ENCODE assay signal across 1 mouse cellular context in the genomic region with DNA sequence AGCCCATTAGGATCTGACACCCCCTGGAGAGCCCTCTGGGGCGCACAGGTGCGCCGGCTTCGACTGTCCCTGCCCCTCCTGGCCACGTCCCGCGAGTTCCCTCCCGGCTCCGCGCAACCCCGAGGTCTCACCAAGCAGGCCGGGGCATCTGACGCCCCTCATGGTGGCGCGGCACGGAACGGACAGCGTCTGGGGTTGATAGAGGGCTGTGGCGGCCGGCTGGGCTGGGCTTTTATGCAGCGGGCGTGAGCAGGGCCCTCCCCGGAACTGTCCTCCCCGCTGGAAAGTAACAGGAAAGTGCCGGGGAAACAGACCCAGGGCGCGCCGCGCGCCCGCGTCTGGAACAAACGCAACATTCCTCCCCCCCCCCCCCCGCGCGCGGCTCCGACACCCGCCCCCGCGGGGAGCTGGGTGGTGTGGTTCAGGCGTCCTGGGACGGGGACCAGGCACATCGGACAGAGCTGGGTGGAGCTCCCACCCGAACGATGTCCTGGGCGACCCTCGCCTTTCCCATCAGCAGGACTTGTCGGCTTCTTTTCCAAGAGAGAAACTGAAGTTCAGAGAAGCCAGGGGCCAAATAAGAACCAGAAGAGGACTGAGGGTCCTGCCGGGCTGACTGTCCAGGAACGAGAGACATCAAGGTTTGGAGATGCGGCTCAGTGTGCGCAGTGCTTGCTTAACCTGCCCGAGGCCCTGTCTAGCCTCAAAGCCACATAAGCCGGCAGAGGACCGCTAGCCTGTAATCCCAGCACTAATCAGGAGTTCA.
TF ChIP-seq lines count a peak whose summit lies in the region.

A gene (minus strand): TSS at position 351 of the 766 bp plus-strand sequence.

TF ChIP-seq in CH12.LX, 34 proteins besides CTCF, POLR2A, EP300 and RAD21:
- TF ChIP-seq SIN3A (IDR thresholded peaks at IDR 0.05; ENCODE audit: low read length) (peak; percentile 23; the same call in 1 of the 2 replicates), NELFE (IDR thresholded peaks at IDR 0.05; ENCODE audit: low read depth, low read length) (0 out of 2 replicates have a peak, but pooled peaks have one; percentile 27), E2F4 (IDR thresholded peaks at IDR 0.05; ENCODE audit: insufficient replicate concordance, low read depth, low read length) (no peak), PAX5 (IDR thresholded peaks at IDR 0.05; ENCODE audit: low read length) (no peak), IRF4 (IDR thresholded peaks at IDR 0.05; ENCODE audit: low read depth, low read length) (no peak), MAZ (IDR thresholded peaks at IDR 0.05; ENCODE audit: low read depth, low read length) (no peak), ELF1 (IDR thresholded peaks at IDR 0.05; ENCODE audit: low read depth, low read length) (peak; percentile 6; the same call in 1 of the 2 replicates), JUN (IDR thresholded peaks at IDR 0.05; ENCODE audit: insufficient read depth, low read depth, low read length) (no peak), POLR2AphosphoS2 (IDR thresholded peaks at IDR 0.05; ENCODE audit: low read depth, low read length) (no peak), CHD1 (IDR thresholded peaks at IDR 0.05; ENCODE audit: low read depth, low read length) (no peak), KAT2A (IDR thresholded peaks at IDR 0.05; ENCODE audit: insufficient replicate concordance, low read length) (no peak), JUND (conservative IDR thresholded peaks at IDR 0.05; ENCODE audit: low read depth, low read length) (no peak), ZNF384 (IDR thresholded peaks at IDR 0.05; ENCODE audit: low read depth, low read length) (no peak), BHLHE40 (IDR thresholded peaks at IDR 0.05; ENCODE audit: low read depth, low read length) (no peak), MAFK (IDR thresholded peaks at IDR 0.05; ENCODE audit: insufficient replicate concordance, low read length) (no peak), MXI1 (IDR thresholded peaks at IDR 0.05; ENCODE audit: low read depth, low read length) (no peak), UBTF (IDR thresholded peaks at IDR 0.05; ENCODE audit: low read depth, low read length) (0 out of 2 replicates have a peak, but pooled peaks have one; percentile 24), USF2 (conservative IDR thresholded peaks at IDR 0.05; ENCODE audit: low read depth, low read length) (no peak), MEF2A (IDR thresholded peaks at IDR 0.05; ENCODE audit: borderline replicate concordance, low read depth, low read length) (no peak), ZKSCAN1 (IDR thresholded peaks at IDR 0.05; ENCODE audit: borderline replicate concordance, low read depth, low read length) (no peak), MYC (IDR thresholded peaks at IDR 0.05; ENCODE audit: low read depth, low read length) (no peak), USF1 (IDR thresholded peaks at IDR 0.05; ENCODE audit: low read depth, low read length) (no peak), ETS1 (conservative IDR thresholded peaks at IDR 0.05; ENCODE audit: low read depth, low read length) (no peak), ZMIZ1 (IDR thresholded peaks at IDR 0.05; ENCODE audit: low read depth, low read length) (no peak), TBP (conservative IDR thresholded peaks at IDR 0.05; ENCODE audit: low read depth, low read length) (0 out of 2 replicates have a peak, but pooled peaks have one; percentile 28), ZC3H11A (IDR thresholded peaks at IDR 0.05; ENCODE audit: low read depth, low read length) (no peak)
